Mouse (Mus musculus) CH12.LX (cell line): ENCODE measurements around the gene Pbxip1. TPM values are rescaled to one million over a fixed set of nuclear protein-coding genes. Genes with fewer than 3 reads are reported as not detected.

Experiments
- DNase-seq: peaks from one replicate; pipeline ENCODE4 v3.0.0-alpha.2; 2013; ENCODE audit errors: extremely low read depth
- H3K27ac ChIP-seq: 2 replicates; pipeline ENCODE4 v1.5.1; 2012; ENCODE audit warnings: low read depth, mild to moderate bottlenecking, control low read depth, moderate library complexity; ENCODE audit not compliant: insufficient read depth
- H3K27me3 ChIP-seq: replicated peaks from 2 replicates; pipeline ENCODE3; 2012; ENCODE audit warnings: inconsistent platforms
- H3K36me3 ChIP-seq, 2 experiments: replicated peaks in 1 of 2; 2 replicates each; pipeline versions ENCODE3 to v1.6.1; 2012; ENCODE audit warnings: inconsistent platforms in 1 of 2, low read length in 1 of 2, mild to moderate bottlenecking in 1 of 2, mixed read lengths in 1 of 2, moderate library complexity in 1 of 2; ENCODE audit not compliant: control insufficient read depth in 1 of 2, insufficient read depth in 1 of 2
- H3K4me1 ChIP-seq, 2 experiments: 2 replicates each; pipeline ENCODE4 v1.6.1; 2012; ENCODE audit warnings: inconsistent platforms in 1 of 2, moderate library complexity in 1 of 2; ENCODE audit not compliant: insufficient read depth in 2 of 2, control insufficient read depth in 1 of 2
- H3K4me2 ChIP-seq: 2 replicates; pipeline ENCODE4 v1.6.1; 2012; ENCODE audit warnings: low read depth, mild to moderate bottlenecking, control low read depth; ENCODE audit not compliant: poor library complexity, insufficient read depth, severe bottlenecking
- H3K4me3 ChIP-seq, 3 experiments: fragments of 150-350 bp in 1 of 3; sonication (generic) in 1 of 3; replicated peaks in 1 of 3; 2 replicates each; pipeline versions ENCODE3 to v1.5.1; 2011 to 2012; ENCODE audit warnings: low read depth in 2 of 3, low read length in 2 of 3, mild to moderate bottlenecking in 2 of 3, moderate library complexity in 2 of 3, control low read depth in 1 of 3, improper control_type of control experiment in 1 of 3, inconsistent platforms in 1 of 3, mixed read lengths in 1 of 3; ENCODE audit not compliant: poor library complexity in 1 of 3
- H3K79me2 ChIP-seq: replicated peaks from 2 replicates; pipeline ENCODE4 v1.6.1; 2012; ENCODE audit warnings: mild to moderate bottlenecking, moderate library complexity; ENCODE audit not compliant: control insufficient read depth, poor library complexity, insufficient read depth, severe bottlenecking; ENCODE audit errors: extremely low read depth
- H3K9ac ChIP-seq: 2 replicates; pipeline ENCODE4 v1.6.1; 2012; ENCODE audit warnings: low read depth, mild to moderate bottlenecking, control low read depth, moderate library complexity; ENCODE audit not compliant: insufficient read depth
- H3K9me3 ChIP-seq: replicated peaks from 2 replicates; pipeline ENCODE3; 2012; ENCODE audit warnings: low read length, inconsistent platforms, mixed read lengths
- BHLHE40 ChIP-seq: IDR thresholded peaks from 2 replicates; pipeline ENCODE4 v1.6.1; 2011; ENCODE audit warnings: mild to moderate bottlenecking, low read depth, low read length, improper control_type of control experiment
- CHD1 ChIP-seq: IDR thresholded peaks from 2 replicates; pipeline ENCODE4 v1.6.1; 2012; ENCODE audit warnings: low read depth, low read length, improper control_type of control experiment, inconsistent platforms
- CHD2 ChIP-seq: IDR thresholded peaks from 2 replicates; pipeline ENCODE4 v1.6.1; 2011; ENCODE audit warnings: low read length, improper control_type of control experiment
- E2F4 ChIP-seq: IDR thresholded peaks from 2 replicates; pipeline ENCODE4 v1.6.1; 2011; ENCODE audit warnings: low read depth, low read length, improper control_type of control experiment; ENCODE audit not compliant: insufficient replicate concordance
- MAFK ChIP-seq: IDR thresholded peaks from 2 replicates; pipeline ENCODE4 v1.6.1; 2011; ENCODE audit warnings: low read length, improper control_type of control experiment; ENCODE audit not compliant: insufficient replicate concordance
- MYC ChIP-seq: IDR thresholded peaks from 2 replicates; pipeline ENCODE4 v1.6.1; 2011; ENCODE audit warnings: low read depth, mild to moderate bottlenecking, improper control_type of control experiment, low read length
- NELFE ChIP-seq: IDR thresholded peaks from 2 replicates; pipeline ENCODE4 v1.6.1; 2011; ENCODE audit warnings: low read depth, low read length, improper control_type of control experiment
- POLR2AphosphoS2 ChIP-seq: IDR thresholded peaks from 2 replicates; pipeline ENCODE4 v1.6.1; 2011; ENCODE audit warnings: low read depth, low read length, improper control_type of control experiment
- SIN3A ChIP-seq: IDR thresholded peaks from 2 replicates; pipeline ENCODE4 v1.6.1; 2012; ENCODE audit warnings: low read length, improper control_type of control experiment, inconsistent platforms
- SMC3 ChIP-seq: IDR thresholded peaks from 2 replicates; pipeline ENCODE4 v1.6.1; 2011; ENCODE audit warnings: low read depth, low read length, improper control_type of control experiment
- USF2 ChIP-seq: conservative IDR thresholded peaks from 2 replicates; pipeline ENCODE4 v1.6.1; 2011; ENCODE audit warnings: low read depth, low read length, improper control_type of control experiment
- ZKSCAN1 ChIP-seq: IDR thresholded peaks from 2 replicates; pipeline ENCODE4 v1.6.1; 2012; ENCODE audit warnings: low read depth, inconsistent platforms, low read length, improper control_type of control experiment, borderline replicate concordance
- ZNF384 ChIP-seq: IDR thresholded peaks from 2 replicates; pipeline ENCODE4 v1.6.1; 2012; ENCODE audit warnings: low read depth, low read length, improper control_type of control experiment, inconsistent platforms
- dilution Hi-C: fragments of 300-500 bp; cut with MboI; formaldehyde crosslinking; loops from 2 replicates; pipeline ENCODE4 v1.14.3; 2020; ENCODE audit warnings: low sequenced_read_pairs; ENCODE audit not compliant: extremely low pct_unique_long_range_greater_than_20kb, extremely low pct_ligation_motif_present
- in situ Hi-C: fragments of 300-500 bp; cut with MboI; formaldehyde crosslinking; loops from 3 replicates; pipeline ENCODE4 v1.14.3; 2019; ENCODE audit warnings: low sequenced_read_pairs, low pct_ligation_motif_present, low pct_unique_long_range_greater_than_20kb, mixed read lengths
- polyA plus RNA-seq: library from polyadenylated mRNA; unstranded; fragments of >175 nt; gene quantifications from 2 replicates; pipeline ENCODE4 v1.2.1, GENCODE M21; 2012; ENCODE audit warnings: low read depth; ENCODE audit not compliant: insufficient read length
- total RNA-seq, 2 experiments: library from RNA; depleted of rRNA; stranded (reverse); fragments of 300-350 nt in 1 of 2; fragments of >200 nt in 1 of 2; gene quantifications; 2 replicates each; pipeline ENCODE4 v1.2.3; 2012 to 2014

Gene Pbxip1
- total and polyA plus RNA-seq, 3 experiments: 14.1 to 18.4 (median 17.6) TPM

GRCm38 (mm10) chr3:89421810-89422473, 14.6 kb upstream of the Pbxip1 start:
- Histone ChIP-seq H3K9ac (no peak overlapping the region), H3K4me3 (no peak overlapping the region), H3K27me3 (no peaks in the 10 kb centered on the region), H3K4me2 (0 out of 2 replicates have a peak overlapping the region, but pooled peaks have one; percentile 42), H3K79me2 (peaks cover 37% of the 10 kb centered on the region), H3K4me1 (peaks cover 14 to 42% of the 10 kb centered on the region in 2 experiments), H3K36me3 (peaks cover 38 to 52% of the 10 kb centered on the region in 2 experiments), H3K9me3 (no peaks in the 10 kb centered on the region), H3K27ac (no peak overlapping the region)
- in situ Hi-C loops: no loop called here
- no peak for DNase-seq
- TF ChIP-seq CHD2 (no peak), MYC (no peak), ZNF384 (no peak), ZKSCAN1 (no peak), BHLHE40 (no peak), SIN3A (no peak), E2F4 (no peak), NELFE (no peak)
- dilution Hi-C loops: no loop called here

GRCm38 (mm10) chr3:89422556-89423205, 13.8 kb upstream of the Pbxip1 start:
- Histone ChIP-seq H3K4me3 (no peak overlapping the region), H3K4me2 (no peak overlapping the region), H3K36me3 (peaks cover 44 to 60% of the 10 kb centered on the region in 2 experiments), H3K27me3 (no peaks in the 10 kb centered on the region), H3K9me3 (no peaks in the 10 kb centered on the region), H3K27ac (no peak overlapping the region), H3K79me2 (peaks cover 30% of the 10 kb centered on the region), H3K9ac (no peak overlapping the region), H3K4me1 (peaks cover 14 to 42% of the 10 kb centered on the region in 2 experiments)
- dilution Hi-C loops: no loop called here
- in situ Hi-C loops: no loop called here
- DNase-seq: no peak
- TF ChIP-seq CHD1 (no peak), SIN3A (no peak), ZNF384 (no peak), SMC3 (no peak), ZKSCAN1 (no peak), NELFE (no peak), BHLHE40 (no peak), USF2 (no peak), MAFK (no peak), POLR2AphosphoS2 (no peak)
- TF ChIP-seq, all 38 proteins: peak for 0
